Mouse (Mus musculus): Measurements from ENCODE around the gene Tmem125.
"Not testable (repeated sequence)": the region's sequence is repeated elsewhere in the genome, so short reads cannot be mapped to it uniquely, and the experiment has no call there.

Gene Tmem125

DNA sequence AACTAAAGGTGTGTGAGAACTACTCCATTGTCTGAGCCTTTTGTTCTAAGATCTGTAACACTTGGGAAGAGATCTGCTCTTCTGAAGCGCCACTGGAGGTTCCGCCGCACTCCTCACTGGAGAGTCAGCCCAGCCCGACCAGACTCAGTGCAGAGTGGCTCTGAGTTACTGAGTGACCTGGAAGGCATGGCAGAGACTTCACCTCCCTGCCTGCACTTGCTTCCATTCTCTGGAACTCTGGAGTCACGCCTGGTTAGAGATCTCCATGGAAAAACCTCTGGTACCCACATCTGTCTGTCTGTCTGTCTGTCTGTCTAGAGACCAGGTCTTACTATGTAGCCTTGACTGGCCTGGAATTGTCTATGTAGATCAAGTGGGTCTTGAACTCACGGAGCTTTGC lies 8.2 kb downstream of the Tmem125 start:
- no peak for DNase-seq (ENCODE audit: low spot score)

DNA sequence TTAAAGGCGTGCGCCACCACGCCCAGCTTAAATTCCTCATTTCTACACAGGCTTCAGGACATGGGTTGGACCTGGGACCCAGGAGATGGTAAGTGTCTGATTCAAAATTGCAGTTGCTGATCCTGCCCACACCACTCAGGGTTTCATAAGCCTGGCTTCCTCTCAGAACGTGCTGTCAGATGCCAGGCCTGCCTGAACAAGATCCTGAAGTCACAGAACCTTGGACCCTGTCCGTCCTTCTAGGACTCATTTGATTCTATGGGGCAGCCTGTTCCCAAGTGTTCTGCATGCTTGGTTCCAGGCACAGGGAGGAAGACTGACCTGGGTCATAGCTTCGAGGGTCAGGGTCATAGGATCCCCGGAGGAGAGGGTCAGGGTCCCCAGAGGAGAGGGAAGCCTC lies 10.2 kb downstream of the Tmem125 start:
- DNase-seq (ENCODE audit: low spot score), result no peak

DNA sequence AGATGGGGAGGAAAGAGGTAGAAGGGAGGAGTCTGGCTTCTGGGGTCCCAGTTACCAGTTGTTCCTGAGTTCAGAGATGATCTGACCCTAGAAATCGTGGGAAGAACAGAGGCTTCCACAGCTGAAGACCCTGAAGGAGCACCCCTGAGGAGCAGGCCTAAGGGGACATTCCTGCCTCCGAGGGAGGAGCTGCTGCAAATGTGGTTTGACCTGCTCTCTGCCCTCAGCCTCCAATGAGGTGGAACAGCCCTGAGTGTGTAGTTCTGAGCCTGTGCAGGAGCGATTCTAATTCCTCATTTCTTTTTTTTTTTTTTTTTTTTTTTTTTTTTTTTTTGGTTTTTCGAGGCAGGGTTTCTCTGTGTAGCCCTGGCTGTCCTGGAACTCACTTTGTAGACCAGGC lies 10.7 kb downstream of the Tmem125 start:
- DNase-seq (ENCODE audit: low spot score), result no peak

- DNase-seq (ENCODE audit: low spot score), result no peak
Observed at GRCm38 (mm10) chr4:118532663-118533062, 11.2 kb downstream of the Tmem125 start.

GRCm38 (mm10) chr4:118527720-118528119 lies 16.1 kb downstream of the Tmem125 start:
- no peak for DNase-seq (ENCODE audit: low spot score)

GRCm38 (mm10) chr4:118527335-118527681 lies 16.5 kb downstream of the Tmem125 start:
- no peak for DNase-seq (ENCODE audit: low spot score)

DNA sequence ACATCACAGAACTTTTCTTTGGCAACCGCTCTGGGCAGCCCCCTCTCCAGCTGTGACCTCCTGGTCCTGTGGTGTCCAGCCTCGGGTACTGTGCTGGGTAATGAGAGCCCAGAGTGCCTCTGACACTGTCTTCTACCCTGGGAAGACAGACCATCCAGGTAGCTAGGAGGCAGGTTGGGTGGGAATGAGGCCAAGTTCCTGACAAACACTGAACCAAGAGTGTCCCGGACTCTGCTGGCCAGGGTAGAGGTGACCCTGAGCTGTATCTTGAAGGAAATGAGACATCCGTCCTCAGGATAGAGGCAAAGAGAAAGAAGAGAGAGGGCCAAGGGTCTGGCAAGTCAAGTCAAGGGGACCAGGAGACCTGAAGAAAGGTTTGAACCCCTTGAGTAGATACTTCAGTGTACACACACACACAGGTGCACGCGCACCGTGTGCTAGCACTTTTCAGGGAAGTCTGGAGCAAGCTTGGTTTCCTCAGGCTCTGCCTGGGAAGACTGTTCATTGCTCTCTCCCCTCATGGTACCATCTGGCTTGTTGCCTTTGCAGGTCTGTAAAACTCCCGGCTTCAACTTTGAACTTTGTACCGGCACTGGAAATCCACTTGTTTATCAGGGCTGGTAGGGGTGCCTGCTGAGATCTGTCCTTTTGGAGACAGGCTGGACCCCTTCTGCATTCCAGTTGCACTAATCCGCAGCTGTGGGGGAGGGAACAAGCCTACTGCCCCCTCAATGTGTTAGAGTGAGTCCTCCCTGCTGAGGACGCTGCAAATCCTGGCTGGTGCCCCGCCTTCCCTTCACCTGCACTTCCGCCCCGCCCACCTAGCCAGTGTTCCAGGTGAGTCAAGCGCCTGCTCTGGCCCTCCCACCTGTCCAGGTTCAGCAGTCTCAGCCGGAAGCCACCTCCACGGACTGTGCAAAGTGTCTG lies 17.2 kb downstream of the Tmem125 start, which contains the start of gene 2610528J11Rik:
TSS of gene 2610528J11Rik (plus strand) at position 592 of the 927 bp plus-strand sequence.
- no peak for DNase-seq (ENCODE audit: low spot score)

GRCm38 (mm10) chr4:118525779-118526178 lies 18.1 kb downstream of the Tmem125 start:
- no peak for DNase-seq (ENCODE audit: low spot score)

- DNase-seq (ENCODE audit: low spot score), result no peak
Observed at GRCm38 (mm10) chr4:118523976-118524375, 19.9 kb downstream of the Tmem125 start.

DNA sequence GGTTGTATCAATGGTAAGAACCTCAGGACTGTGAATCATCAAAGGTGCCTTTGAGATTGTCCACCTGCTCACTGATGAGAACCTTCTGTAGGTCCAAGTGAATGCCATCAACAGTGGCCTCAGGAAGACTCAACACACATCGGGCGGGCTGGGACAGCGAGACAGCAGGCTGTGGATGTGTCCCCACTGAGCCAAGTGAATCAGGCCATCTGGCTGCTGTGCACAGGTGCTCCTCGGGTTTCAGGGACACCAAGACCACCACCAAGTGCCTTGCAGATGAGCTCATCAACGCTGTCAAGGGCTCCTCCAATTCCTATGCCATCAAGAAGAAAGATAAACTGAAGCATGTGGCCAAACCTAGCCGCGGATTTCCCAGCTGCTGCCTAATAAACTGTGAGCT lies 21.6 kb downstream of the Tmem125 start:
- no peak for DNase-seq (ENCODE audit: low spot score)

GRCm38 (mm10) chr4:118518208-118518607 lies 25.6 kb downstream of the Tmem125 start:
- no peak for DNase-seq (ENCODE audit: low spot score)

GRCm38 (mm10) chr4:118517497-118518146 lies 26.2 kb downstream of the Tmem125 start:
- no peak for DNase-seq (ENCODE audit: low spot score)

DNA sequence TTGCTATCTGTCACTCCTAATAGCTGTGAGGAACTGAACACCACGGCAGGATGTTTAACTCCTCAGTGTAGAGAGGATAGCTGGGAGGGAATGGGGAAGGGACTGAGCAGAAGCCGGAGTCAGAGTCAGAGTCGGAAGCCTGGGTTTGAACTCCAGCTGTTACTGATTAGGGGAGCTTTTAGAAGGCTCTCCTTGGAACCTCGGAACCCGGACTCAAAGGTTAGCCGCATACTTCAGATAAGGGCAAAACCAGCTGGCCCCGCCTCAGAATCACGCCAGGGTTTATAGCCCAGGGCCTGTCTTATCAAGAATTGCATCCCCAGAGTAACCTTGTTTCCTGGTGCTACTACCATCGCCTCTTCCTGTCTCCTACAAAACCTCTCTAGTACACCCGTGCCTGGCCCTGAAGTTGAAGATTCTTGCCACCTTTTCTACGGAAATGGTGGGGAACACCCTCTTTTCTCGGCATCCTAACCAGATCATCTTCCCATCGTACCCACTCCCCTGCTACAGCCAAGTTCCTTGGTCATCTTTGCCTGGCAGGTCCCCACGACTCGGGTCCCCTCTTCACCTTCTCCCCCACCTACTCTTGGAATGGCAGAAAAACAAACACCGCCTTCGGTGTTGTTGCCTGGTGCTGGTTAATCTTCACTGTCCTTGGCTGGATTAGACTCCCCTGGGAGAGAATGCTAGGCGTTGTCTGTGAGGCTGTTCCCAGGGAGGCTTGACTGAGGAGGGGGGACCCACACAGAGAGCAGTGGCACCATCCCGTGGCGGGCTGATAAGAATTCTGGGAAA lies 26.9 kb downstream of the Tmem125 start:
- DNase-seq (ENCODE audit: low spot score), result no peak

DNA sequence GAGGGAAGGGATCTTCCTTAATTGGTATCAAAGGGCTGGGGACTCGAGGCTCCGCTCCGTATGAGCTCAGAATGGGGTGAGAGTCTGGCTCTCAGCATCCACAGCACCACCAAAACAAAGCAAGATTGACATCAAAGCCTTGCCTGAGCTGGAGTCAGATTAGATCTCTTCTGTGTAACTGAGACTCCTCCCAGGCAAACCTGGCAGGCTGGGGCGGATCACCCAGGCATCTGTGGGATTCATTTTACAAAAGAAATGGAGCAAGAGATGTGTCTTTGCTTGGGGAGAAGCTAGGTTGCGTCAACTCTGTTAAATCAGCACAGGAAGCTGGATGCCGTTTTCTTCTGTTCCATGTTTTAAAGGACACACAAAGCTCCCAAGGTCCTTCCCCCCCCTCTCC lies 34.8 kb downstream of the Tmem125 start:
- DNase-seq (ENCODE audit: low spot score), result no peak

GRCm38 (mm10) chr4:118507171-118507570 lies 36.7 kb downstream of the Tmem125 start:
- DNase-seq (ENCODE audit: low spot score), result not testable (repeated sequence)

GRCm38 (mm10) chr4:118505551-118505950 lies 38.3 kb downstream of the Tmem125 start:
- no peak for DNase-seq (ENCODE audit: low spot score)

GRCm38 (mm10) chr4:118500792-118501191 lies 43.1 kb downstream of the Tmem125 start:
- no peak for DNase-seq (ENCODE audit: low spot score)

- DNase-seq (ENCODE audit: low spot score), result no peak
Observed at GRCm38 (mm10) chr4:118500171-118500724, 43.6 kb downstream of the Tmem125 start.
